Mouse (Mus musculus) spleen, adult 2 months (tissue): ENCODE data around the gene Arhgap21. TPM values are rescaled to one million over a fixed set of nuclear protein-coding genes. Genes with fewer than 3 reads are reported as not detected.

Experiments
- DNase-seq, 2 experiments: peaks; one replicate each; pipeline versions ENCODE4 v3.0.0 to v3.0.0-alpha.2; 2012 to 2021; ENCODE audit warnings: low spot score in 2 of 2, low read depth in 1 of 2
- H3K27ac ChIP-seq: fragments of 200-500 bp; 2 replicates; pipeline ENCODE4 v1.5.1; 2012; ENCODE audit warnings: low read length, inconsistent platforms; ENCODE audit not compliant: insufficient read depth
- H3K27me3 ChIP-seq: fragments of 200-500 bp; 2 replicates; pipeline ENCODE4 v1.6.1; 2012; ENCODE audit warnings: mild to moderate bottlenecking, moderate library complexity, low read length, inconsistent platforms; ENCODE audit not compliant: control insufficient read depth, insufficient read depth
- H3K36me3 ChIP-seq: fragments of 200-500 bp; 2 replicates; pipeline ENCODE4 v1.6.1; 2012; ENCODE audit warnings: mild to moderate bottlenecking, low read length, inconsistent platforms; ENCODE audit not compliant: control insufficient read depth, insufficient read depth
- H3K4me1 ChIP-seq: fragments of 200-500 bp; 2 replicates; pipeline ENCODE4 v1.6.1; 2011; ENCODE audit warnings: inconsistent platforms; ENCODE audit not compliant: control insufficient read depth, insufficient read depth, insufficient read length
- H3K4me3 ChIP-seq: fragments of 200-500 bp; 2 replicates; pipeline ENCODE4 v1.5.1; 2011; ENCODE audit warnings: mild to moderate bottlenecking, inconsistent platforms; ENCODE audit not compliant: insufficient read depth, insufficient read length; ENCODE audit errors: extremely low read depth
- CTCF ChIP-seq: fragments of 200-500 bp; IDR thresholded peaks from 2 replicates; pipeline ENCODE4 v1.5.1; 2011; ENCODE audit warnings: mild to moderate bottlenecking, inconsistent platforms; ENCODE audit not compliant: insufficient read depth, insufficient read length, insufficient replicate concordance; ENCODE audit errors: extremely low read depth
- POLR2A ChIP-seq: fragments of 200-500 bp; IDR thresholded peaks from 2 replicates; pipeline ENCODE4 v1.6.1; 2011; ENCODE audit warnings: low read depth, low read length, inconsistent platforms
- WGBS: fragments of 180-500 bp; shearing (Covaris S2); methylation state at CpG from one replicate; pipeline ENCODE4 v1.1.7; 2018; 5-methylcytosine and 5-hydroxymethylcytosine counted together
- polyA plus RNA-seq: library from polyadenylated mRNA; depleted of rRNA; stranded (reverse); fragments of >200 nt; gene quantifications from 2 replicates; pipeline ENCODE4 v1.2.3, GENCODE M21; 2012

The Arhgap21 gene
- polyA plus RNA-seq, 1 experiment: 3.4 TPM

DNA sequence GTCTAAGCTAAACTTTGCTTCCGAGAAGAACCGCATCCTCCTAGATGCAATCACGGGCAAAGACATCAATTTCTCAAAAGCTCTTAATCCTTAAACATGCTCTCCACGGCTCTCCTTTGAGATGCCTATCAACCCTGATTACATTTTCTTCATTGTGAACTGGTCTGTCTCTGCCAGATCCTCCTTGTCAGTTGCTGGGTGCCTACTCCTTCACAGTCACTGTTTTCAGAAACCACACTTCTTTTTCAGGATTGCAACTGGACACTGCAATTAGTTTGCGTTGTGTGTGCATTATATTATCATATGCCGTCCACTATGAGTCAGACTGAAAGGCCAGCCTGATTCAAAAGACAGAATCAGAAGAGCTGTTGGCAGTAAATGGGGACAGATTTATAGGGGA is 12.7 kb downstream of the Arhgap21 start:
- DNase-seq: no peak
- TF ChIP-seq CTCF (no peak), POLR2A (no peak)
- no peak overlapping the region for H3K4me3 ChIP-seq
- no peaks in the 10 kb centered on the region for H3K4me1 ChIP-seq
- H3K27ac ChIP-seq: no peak overlapping the region
- no peaks in the 10 kb centered on the region for H3K27me3 ChIP-seq
- H3K36me3 ChIP-seq: no peaks in the 10 kb centered on the region
- 93% methylated on average over 6 of the region's 6 CpGs for WGBS

DNA sequence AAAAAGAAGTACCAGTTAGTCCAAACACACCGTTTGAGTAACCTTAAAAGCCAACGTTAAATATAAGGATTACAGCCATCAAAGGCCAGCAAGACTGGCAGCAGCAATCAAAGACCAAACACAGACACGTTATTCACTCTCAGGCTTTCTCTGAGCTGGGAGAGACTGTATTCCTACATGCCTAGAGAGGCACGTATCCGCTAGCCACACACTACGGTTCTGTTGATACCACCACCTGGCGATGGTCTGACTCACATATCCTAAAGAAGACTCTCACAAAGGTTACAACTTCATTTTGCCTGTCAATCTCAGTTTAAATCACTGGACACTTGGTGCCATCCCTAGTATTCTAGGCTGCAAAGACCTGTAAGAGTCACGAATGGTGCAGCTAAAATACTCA is 13.3 kb downstream of the Arhgap21 start:
- no peaks in the 10 kb centered on the region for H3K4me1 ChIP-seq
- no peaks in the 10 kb centered on the region for H3K36me3 ChIP-seq
- WGBS: 92% methylated on average over 8 of the region's 8 CpGs
- no peak for DNase-seq
- TF ChIP-seq POLR2A (no peak), CTCF (no peak)
- H3K4me3 ChIP-seq: no peak overlapping the region
- H3K27me3 ChIP-seq: no peaks in the 10 kb centered on the region
- no peak overlapping the region for H3K27ac ChIP-seq

DNA sequence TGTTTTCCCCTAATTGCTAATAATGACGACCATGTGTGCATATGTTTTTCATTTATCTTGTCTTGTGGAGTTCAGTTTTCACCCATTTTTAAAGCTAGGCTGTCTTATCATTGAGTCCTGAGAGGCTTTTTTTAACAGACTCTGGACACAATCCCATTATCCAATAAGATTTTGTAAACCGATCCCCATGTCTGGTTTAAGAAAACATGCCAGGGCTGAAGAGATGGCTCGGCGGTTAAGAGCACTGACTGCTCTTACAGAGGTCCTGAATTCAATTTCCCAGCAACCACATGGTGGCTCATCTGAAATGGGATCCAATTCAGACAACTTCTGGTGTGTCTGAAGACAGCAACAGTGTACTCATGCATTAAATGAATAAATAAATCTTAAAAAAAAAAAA is 16.0 kb downstream of the Arhgap21 start:
- no peaks in the 10 kb centered on the region for H3K36me3 ChIP-seq
- WGBS: 87% methylated on average over 4 of the region's 4 CpGs
- no peak for TF ChIP-seq CTCF
- TF ChIP-seq POLR2A: no peak
- DNase-seq: no peak
- H3K27ac ChIP-seq: no peak overlapping the region
- no peak overlapping the region for H3K4me3 ChIP-seq
- no peaks in the 10 kb centered on the region for H3K27me3 ChIP-seq
- H3K4me1 ChIP-seq: no peaks in the 10 kb centered on the region

DNA sequence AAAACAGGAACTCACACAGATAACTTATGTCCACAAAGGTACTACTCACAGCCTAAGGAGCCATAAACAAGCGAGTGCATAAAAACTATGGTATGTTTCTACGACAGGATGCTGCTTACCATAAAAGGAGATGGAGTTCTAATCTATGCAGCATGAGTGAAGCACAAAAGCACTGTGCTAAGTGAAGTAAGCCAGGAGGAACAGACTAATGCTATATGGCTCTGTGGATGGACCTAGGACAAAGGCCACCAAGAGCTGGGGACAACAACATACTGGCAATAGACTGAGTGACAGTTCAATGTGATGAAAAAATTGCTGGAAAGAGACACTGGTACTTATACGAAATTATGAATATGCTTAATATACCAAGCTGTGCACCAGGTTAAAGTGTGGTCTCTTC is 19.5 kb downstream of the Arhgap21 start:
- 82% methylated on average over 3 of the region's 3 CpGs for WGBS
- H3K27ac ChIP-seq: no peak overlapping the region
- DNase-seq: no peak
- no peaks in the 10 kb centered on the region for H3K27me3 ChIP-seq
- H3K36me3 ChIP-seq: no peaks in the 10 kb centered on the region
- no peaks in the 10 kb centered on the region for H3K4me1 ChIP-seq
- no peak overlapping the region for H3K4me3 ChIP-seq
- TF ChIP-seq CTCF (no peak), POLR2A (no peak)

DNA sequence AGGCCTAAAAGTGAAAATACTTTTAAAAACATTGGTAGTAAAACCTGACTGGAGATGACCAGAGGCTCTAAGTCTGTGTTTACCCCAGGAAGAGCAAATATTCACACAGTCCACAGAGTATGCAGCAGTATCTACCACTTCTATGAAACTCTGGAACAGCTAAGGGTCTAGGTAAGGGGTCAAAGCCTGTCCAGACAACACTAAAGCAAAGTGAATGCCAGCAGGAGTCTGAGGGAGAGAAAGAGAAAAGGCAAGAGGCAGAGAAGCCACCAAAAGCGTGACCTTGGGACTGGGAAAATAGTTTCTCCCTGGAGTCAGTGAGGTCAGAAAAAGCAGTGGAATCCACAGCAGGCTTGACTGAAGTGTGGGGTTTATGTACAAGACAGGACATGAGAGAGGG is 21.6 kb downstream of the Arhgap21 start:
- WGBS: 97% methylated on average over 1 of the region's 1 CpGs
- Histone ChIP-seq H3K27me3 (no peaks in the 10 kb centered on the region), H3K4me1 (no peaks in the 10 kb centered on the region), H3K36me3 (no peaks in the 10 kb centered on the region), H3K4me3 (no peak overlapping the region), H3K27ac (no peak overlapping the region)
- no peak for DNase-seq
- TF ChIP-seq POLR2A (no peak), CTCF (no peak)

DNA sequence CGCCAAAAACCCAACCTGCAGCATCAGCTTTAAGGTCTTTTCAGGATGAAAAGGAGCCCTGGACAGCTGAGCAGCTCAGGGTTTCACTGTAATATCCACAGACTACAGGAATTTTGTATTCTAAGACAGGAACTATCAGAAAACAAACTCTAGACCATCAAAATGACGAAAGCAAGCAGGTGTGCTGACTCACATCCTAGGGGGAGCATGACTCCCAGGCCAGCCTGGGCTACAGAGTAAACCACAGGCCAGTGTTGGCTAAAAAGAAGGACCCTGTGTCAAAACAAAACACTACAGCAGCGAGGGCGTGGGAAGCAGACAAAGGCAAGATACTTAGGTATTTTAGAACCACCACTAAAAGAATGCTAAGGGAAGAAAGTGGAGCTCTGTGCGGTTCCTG is 23.1 kb downstream of the Arhgap21 start:
- no peak for TF ChIP-seq POLR2A
- TF ChIP-seq CTCF: no peak
- DNase-seq: no peak
- Histone ChIP-seq H3K27me3 (no peaks in the 10 kb centered on the region), H3K36me3 (no peaks in the 10 kb centered on the region), H3K4me3 (no peak overlapping the region), H3K4me1 (no peaks in the 10 kb centered on the region), H3K27ac (no peak overlapping the region)
- 82% methylated on average over 5 of the region's 5 CpGs for WGBS

DNA sequence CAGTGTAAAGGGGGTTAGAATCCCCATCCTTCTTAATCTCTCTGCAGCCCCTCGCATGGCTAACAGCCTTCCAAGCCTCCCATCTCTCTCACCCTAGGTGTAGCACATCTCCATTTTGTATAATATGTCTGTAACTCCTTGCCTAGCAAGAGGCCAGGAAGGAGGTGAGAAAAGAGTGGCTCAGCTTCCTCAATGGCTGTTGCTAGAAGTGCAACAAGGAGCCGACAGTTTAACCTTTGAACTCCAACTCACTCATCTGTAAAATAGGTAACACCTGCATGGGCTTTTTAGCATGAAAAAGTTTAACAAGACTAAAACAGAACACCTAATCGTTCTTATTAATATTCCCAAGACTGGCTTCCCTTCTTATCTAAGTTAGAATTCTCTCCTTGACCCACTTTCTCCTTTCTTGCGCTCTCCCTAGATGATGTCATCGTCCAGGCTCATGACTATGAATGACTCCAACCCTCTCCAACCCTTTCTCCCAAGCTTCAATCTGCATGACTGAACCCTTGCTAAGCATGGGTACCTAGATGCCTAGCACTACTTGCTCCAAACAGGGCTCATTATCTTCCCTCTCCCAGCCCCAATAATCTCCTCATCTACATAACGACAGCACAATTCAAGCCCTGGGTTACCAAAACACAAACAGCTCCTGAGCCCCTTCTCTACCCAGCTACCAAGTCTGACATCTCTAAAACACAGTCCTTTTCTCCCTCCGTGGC is 24.8 kb downstream of the Arhgap21 start:
- Histone ChIP-seq H3K36me3 (no peaks in the 10 kb centered on the region), H3K27me3 (no peaks in the 10 kb centered on the region), H3K4me3 (no peak overlapping the region), H3K4me1 (no peaks in the 10 kb centered on the region), H3K27ac (no peak overlapping the region)
- no peak for DNase-seq
- TF ChIP-seq CTCF: no peak
- no peak for TF ChIP-seq POLR2A
- WGBS: 82% methylated on average over 7 of the region's 7 CpGs
